Mouse (Mus musculus) heart, postnatal 0 days (tissue): ENCODE measurements around the gene Hsd17b2. TPM values are rescaled to one million over a fixed set of nuclear protein-coding genes. Genes with fewer than 3 reads are reported as not detected.

Experiments used
- ATAC-seq: fragments of 200-750 bp; cut with Nextera tagmentation; 2 replicates; pipeline ENCODE4 v1.8.0; 2017; ENCODE audit warnings: low read depth, moderate number of reproducible peaks, moderate library complexity; ENCODE audit not compliant: insufficient read depth
- DNase-seq: peaks from one replicate; pipeline ENCODE4 v3.0.0-alpha.2; 2016; ENCODE audit warnings: low spot score
- H3K27ac ChIP-seq: fragments of 300-500 bp; sonication (generic); 2 replicates; pipeline ENCODE4 v1.5.1; 2014; ENCODE audit warnings: low read depth, mild to moderate bottlenecking
- H3K27me3 ChIP-seq: fragments of 300-500 bp; sonication (generic); 2 replicates; pipeline ENCODE4 v1.6.1; 2014; ENCODE audit warnings: low read length, mixed read lengths; ENCODE audit not compliant: control insufficient read depth, insufficient read depth
- H3K36me3 ChIP-seq: fragments of 300-500 bp; sonication (generic); replicated peaks from 2 replicates; pipeline ENCODE4 v1.6.1; 2014; ENCODE audit warnings: low read length, mixed read lengths; ENCODE audit not compliant: control insufficient read depth, insufficient read depth
- H3K4me1 ChIP-seq: fragments of 300-500 bp; sonication (generic); 2 replicates; pipeline ENCODE4 v1.6.1; 2014; ENCODE audit warnings: antibody characterized with exemption; ENCODE audit not compliant: control insufficient read depth, insufficient read depth
- H3K4me2 ChIP-seq: fragments of 300-500 bp; sonication (generic); 2 replicates; pipeline ENCODE4 v1.6.1; 2014; ENCODE audit warnings: low read depth, mild to moderate bottlenecking, low read length, moderate library complexity
- H3K4me3 ChIP-seq: fragments of 300-500 bp; sonication (generic); 2 replicates; pipeline ENCODE4 v1.5.1; 2014; ENCODE audit warnings: low read depth, low read length
- H3K9ac ChIP-seq: fragments of 300-500 bp; sonication (generic); replicated peaks from 2 replicates; pipeline ENCODE4 v1.6.1; 2014; ENCODE audit warnings: low read depth, low read length, mixed read lengths
- H3K9me3 ChIP-seq: fragments of 300-500 bp; sonication (generic); replicated peaks from 2 replicates; pipeline ENCODE4 v1.6.1; 2016; ENCODE audit warnings: low read length; ENCODE audit not compliant: control insufficient read depth
- CTCF ChIP-seq: IDR thresholded peaks from 2 replicates; pipeline ENCODE4 v1.5.1; 2016; ENCODE audit warnings: antibody characterized with exemption, control low read depth, low read depth
- EP300 ChIP-seq: IDR thresholded peaks from 2 replicates; pipeline ENCODE4 v1.6.1; 2016; ENCODE audit warnings: antibody characterized with exemption, low read depth
- WGBS: fragments of 180-500 bp; shearing (Covaris S2); extraction: QIAGEN DNeasy Blood & Tissue Kit; methylation state at CpG from one replicate; pipeline ENCODE4 v1.1.7; 2014; 5-methylcytosine and 5-hydroxymethylcytosine counted together
- polyA plus RNA-seq: library from polyadenylated mRNA; unstranded; fragments of >200 nt; fragmentation: Nextera tagmentation; extraction: Ambion mirVana; gene quantifications from 2 replicates; pipeline ENCODE4 v1.2.1, GENCODE M21; 2015
- total RNA-seq: library from RNA; depleted of rRNA; stranded (reverse); fragments of >200 nt; gene quantifications from 2 replicates; pipeline ENCODE4 v1.2.3, GENCODE M21; 2014; ENCODE audit warnings: low replicate concordance

Hsd17b2 gene
- total and polyA plus RNA-seq, 2 experiments from 2014 or later, result 2.3 TPM; not detected in 1

DNA sequence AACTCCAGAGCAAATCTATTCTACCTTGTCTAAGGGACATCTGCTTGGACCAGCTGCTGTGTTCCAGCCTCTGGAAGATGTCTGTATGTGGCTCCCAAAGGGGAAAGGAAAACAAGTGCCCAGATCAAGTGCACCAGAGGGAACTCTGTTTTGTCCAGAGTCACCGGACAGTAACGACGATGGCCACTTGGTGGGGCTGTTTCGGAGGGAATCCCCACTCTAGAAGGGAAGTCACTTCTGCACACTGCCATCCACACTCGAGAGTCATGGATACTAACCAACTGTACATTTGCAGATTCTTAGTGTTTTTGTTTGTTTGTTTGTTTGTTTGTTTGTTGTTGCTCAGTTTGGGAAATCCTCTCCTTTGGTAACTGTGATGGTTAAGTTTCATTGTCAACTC is 4.5 kb upstream of the Hsd17b2 start:
- H3K27ac ChIP-seq, result no peak overlapping the region
- no peak overlapping the region for H3K4me2 ChIP-seq
- no peaks in the 10 kb centered on the region for H3K27me3 ChIP-seq
- H3K9me3 ChIP-seq, result no peaks in the 10 kb centered on the region
- no peak overlapping the region for H3K4me3 ChIP-seq
- no peaks in the 10 kb centered on the region for H3K36me3 ChIP-seq
- WGBS, result 28% methylated on average over 5 of the region's 5 CpGs
- DNase-seq (no peak), ATAC-seq (no peak)
- TF ChIP-seq CTCF (peak; percentile 56), EP300 (no peak)
- H3K4me1 ChIP-seq, result no peaks in the 10 kb centered on the region
- H3K9ac ChIP-seq, result no peak overlapping the region

DNA sequence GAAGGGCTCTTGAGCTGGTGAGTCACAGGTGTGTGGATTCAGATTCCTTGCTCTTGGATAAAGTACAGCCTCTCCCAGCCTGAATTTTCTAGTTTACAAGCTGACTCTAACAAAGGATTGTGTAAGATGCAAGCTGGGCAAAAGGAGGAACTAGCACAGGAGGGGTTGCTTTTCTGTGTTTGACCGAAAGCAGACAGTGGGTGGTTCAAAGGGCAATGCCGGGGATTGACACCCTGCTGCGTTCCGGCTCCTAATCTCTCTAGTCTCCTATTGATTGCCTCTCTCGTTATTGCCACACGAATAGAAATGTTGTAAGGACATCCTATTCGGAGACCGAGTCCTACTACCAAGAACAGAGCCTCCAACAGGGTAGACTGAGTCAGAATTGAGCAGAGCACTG is 1.0 kb upstream of the Hsd17b2 start:
- 79% methylated on average over 8 of the region's 8 CpGs for WGBS
- no peaks in the 10 kb centered on the region for H3K36me3 ChIP-seq
- H3K9me3 ChIP-seq, result no peaks in the 10 kb centered on the region
- H3K4me2 ChIP-seq, result no peak overlapping the region
- H3K4me3 ChIP-seq, result no peak overlapping the region
- DNase-seq (no peak), ATAC-seq (no peak)
- no peaks in the 10 kb centered on the region for H3K4me1 ChIP-seq
- no peak overlapping the region for H3K27ac ChIP-seq
- TF ChIP-seq CTCF (no peak), EP300 (no peak)
- no peak overlapping the region for H3K9ac ChIP-seq
- H3K27me3 ChIP-seq, result no peaks in the 10 kb centered on the region

DNA sequence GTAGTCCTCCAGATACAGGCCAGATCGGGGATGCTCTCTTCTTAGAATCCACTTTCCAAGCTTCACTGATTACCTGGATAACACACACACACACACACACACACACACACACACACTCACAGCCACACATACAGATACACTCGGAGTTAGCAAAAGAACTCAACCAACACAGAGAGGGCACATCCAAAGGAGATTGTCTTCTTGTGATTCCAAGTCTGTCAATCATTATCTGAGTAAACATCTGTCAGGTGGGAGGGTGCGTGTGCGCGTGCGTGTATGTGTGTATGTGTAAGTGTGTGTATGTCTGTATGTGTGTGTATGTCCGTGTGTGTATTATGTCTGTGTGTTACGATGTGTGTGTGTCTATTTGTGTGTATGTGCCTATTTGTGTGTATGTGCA is 458 bp upstream of the Hsd17b2 start:
- no peak overlapping the region for H3K4me3 ChIP-seq
- H3K36me3 ChIP-seq, result no peaks in the 10 kb centered on the region
- H3K9me3 ChIP-seq, result no peaks in the 10 kb centered on the region
- no peaks in the 10 kb centered on the region for H3K27me3 ChIP-seq
- no peak overlapping the region for H3K27ac ChIP-seq
- no peaks in the 10 kb centered on the region for H3K4me1 ChIP-seq
- ATAC-seq, result no peak
- no peak for DNase-seq
- 90% methylated on average over 8 of the region's 8 CpGs for WGBS
- no peak overlapping the region for H3K4me2 ChIP-seq
- no peak overlapping the region for H3K9ac ChIP-seq
- TF ChIP-seq CTCF (no peak), EP300 (no peak)

DNA sequence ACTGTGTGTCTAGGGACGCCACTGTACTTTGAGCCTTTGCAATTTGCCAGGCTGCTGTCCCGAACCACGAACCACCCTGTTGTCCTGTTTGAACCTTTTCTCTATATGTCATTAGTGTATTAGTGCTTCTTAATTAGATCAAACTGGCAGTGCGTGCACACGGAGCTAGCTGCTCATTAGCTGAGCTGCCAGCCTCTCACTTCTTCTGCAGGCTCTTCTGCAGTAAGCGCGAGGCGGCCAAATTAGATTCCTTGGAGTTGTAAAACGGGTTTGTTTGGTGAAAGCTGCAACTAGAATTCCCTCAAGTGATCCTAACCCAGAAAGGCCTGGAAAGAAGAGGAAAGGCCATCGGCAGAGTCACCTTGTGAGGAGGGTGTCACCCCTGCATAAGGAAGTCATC is 997 bp downstream of the Hsd17b2 start:
- TF ChIP-seq EP300 (no peak), CTCF (no peak)
- DNase-seq (no peak), ATAC-seq (no peak)
- H3K27ac ChIP-seq, result no peak overlapping the region
- no peak overlapping the region for H3K4me2 ChIP-seq
- no peaks in the 10 kb centered on the region for H3K4me1 ChIP-seq
- H3K9ac ChIP-seq, result no peak overlapping the region
- no peaks in the 10 kb centered on the region for H3K36me3 ChIP-seq
- H3K27me3 ChIP-seq, result no peaks in the 10 kb centered on the region
- no peak overlapping the region for H3K4me3 ChIP-seq
- WGBS, result 74% methylated on average over 10 of the region's 10 CpGs
- H3K9me3 ChIP-seq, result no peaks in the 10 kb centered on the region

DNA sequence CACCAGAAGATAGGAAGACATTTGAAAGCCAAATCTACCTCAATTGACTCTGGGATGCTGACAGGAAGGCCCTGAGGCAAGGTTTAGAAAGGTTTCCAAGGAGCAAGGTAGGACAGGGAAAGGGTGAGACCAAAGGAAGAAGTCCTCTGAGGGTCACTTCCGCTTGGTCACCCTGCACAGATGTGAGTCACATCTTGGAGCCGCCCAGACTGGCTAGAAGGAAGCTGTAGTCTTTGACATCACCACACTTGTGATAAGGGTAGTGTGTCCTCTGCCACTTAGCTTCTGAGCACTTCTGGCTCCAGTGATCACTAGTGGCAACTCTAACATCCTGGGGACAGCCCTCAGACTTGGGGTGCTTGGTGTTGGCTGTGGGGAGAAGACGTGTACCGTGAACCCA is 4.4 kb downstream of the Hsd17b2 start:
- Histone ChIP-seq H3K36me3 (no peaks in the 10 kb centered on the region), H3K27me3 (no peaks in the 10 kb centered on the region), H3K4me1 (no peaks in the 10 kb centered on the region), H3K27ac (no peak overlapping the region), H3K4me3 (no peak overlapping the region), H3K9ac (no peak overlapping the region), H3K4me2 (no peak overlapping the region), H3K9me3 (no peaks in the 10 kb centered on the region)
- no peak for ATAC-seq
- DNase-seq, result no peak
- WGBS, result 67% methylated on average over 4 of the region's 4 CpGs
- no peak for TF ChIP-seq EP300
- TF ChIP-seq CTCF, result no peak

DNA sequence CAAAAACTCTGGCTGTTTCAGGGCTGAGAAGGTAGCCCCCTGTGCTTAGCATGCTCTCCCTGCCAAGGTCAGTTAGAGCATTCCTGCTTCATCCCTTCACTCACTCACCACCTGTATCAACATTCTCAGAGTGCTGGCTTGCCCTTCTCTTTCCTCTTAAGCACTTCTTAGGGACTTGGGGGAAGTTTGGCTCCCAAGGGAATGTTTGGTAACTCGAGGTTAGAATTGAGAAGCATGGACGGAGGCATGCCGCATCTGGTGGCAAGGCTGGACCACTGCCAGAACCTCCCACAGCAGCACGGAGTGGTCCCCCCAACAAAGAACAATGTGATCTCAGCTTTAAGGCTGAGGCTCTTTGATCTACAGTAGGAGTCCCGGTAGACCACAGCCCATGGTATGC is 10.5 kb downstream of the Hsd17b2 start:
- no peaks in the 10 kb centered on the region for H3K36me3 ChIP-seq
- DNase-seq, result no peak
- TF ChIP-seq EP300, result no peak
- ATAC-seq, result no peak
- no peak overlapping the region for H3K4me2 ChIP-seq
- H3K9me3 ChIP-seq, result no peaks in the 10 kb centered on the region
- no peaks in the 10 kb centered on the region for H3K4me1 ChIP-seq
- no peak overlapping the region for H3K27ac ChIP-seq
- no peaks in the 10 kb centered on the region for H3K27me3 ChIP-seq
- no peak overlapping the region for H3K4me3 ChIP-seq
- no peak overlapping the region for H3K9ac ChIP-seq
- WGBS, result 37% methylated on average over 5 of the region's 5 CpGs
